Mouse (Mus musculus): ENCODE results near the gene Tcf23.

GRCm38 (mm10) chr5:30926073-30926472, 42.4 kb upstream of the Tcf23 start:
- TF ChIP-seq POLR2A (IDR thresholded peaks at IDR 0.05; ENCODE audit: insufficient read depth, low read length) (no peak), EP300 (IDR thresholded peaks at IDR 0.05; ENCODE audit: insufficient read depth, low read depth, low read length) (no peak)

Measured in ES-Bruce4 (cell line).